Mouse (Mus musculus) intestine, postnatal 0 days (tissue): Measurements from ENCODE around the gene Smg9. TPM values are rescaled to one million over a fixed set of nuclear protein-coding genes. Genes with fewer than 3 reads are reported as not detected.

Experiments used
- ATAC-seq: fragments of 200-750 bp; cut with Nextera tagmentation; 2 replicates; pipeline ENCODE4 v1.8.0; 2017; ENCODE audit warnings: mild to moderate bottlenecking, moderate TSS enrichment, moderate library complexity
- H3K27ac ChIP-seq: fragments of 300-500 bp; sonication (generic); 2 replicates; pipeline ENCODE4 v1.5.1; 2014; ENCODE audit warnings: mild to moderate bottlenecking, low read depth, low read length, moderate library complexity
- H3K27me3 ChIP-seq: fragments of 300-500 bp; sonication (generic); replicated peaks from 2 replicates; pipeline ENCODE4 v1.6.1; 2014; ENCODE audit warnings: low read length, mixed read lengths; ENCODE audit not compliant: control insufficient read depth, insufficient read depth
- H3K36me3 ChIP-seq: fragments of 300-500 bp; sonication (generic); 2 replicates; pipeline ENCODE4 v1.6.1; 2014; ENCODE audit warnings: mild to moderate bottlenecking, moderate library complexity; ENCODE audit not compliant: control insufficient read depth, insufficient read depth
- H3K4me1 ChIP-seq: fragments of 300-500 bp; sonication (generic); replicated peaks from 2 replicates; pipeline ENCODE4 v1.6.1; 2014; ENCODE audit warnings: antibody characterized with exemption, low read length, mixed read lengths; ENCODE audit not compliant: control insufficient read depth, insufficient read depth
- H3K4me2 ChIP-seq: fragments of 300-500 bp; sonication (generic); replicated peaks from 2 replicates; pipeline ENCODE4 v1.6.1; 2014; ENCODE audit warnings: low read depth, mild to moderate bottlenecking, moderate library complexity
- H3K4me3 ChIP-seq: fragments of 300-500 bp; sonication (generic); 2 replicates; pipeline ENCODE4 v1.5.1; 2014; ENCODE audit warnings: low read depth, low read length
- H3K9ac ChIP-seq: fragments of 300-500 bp; sonication (generic); 2 replicates; pipeline ENCODE4 v1.6.1; 2014; ENCODE audit warnings: mild to moderate bottlenecking, low read depth, low read length
- H3K9me3 ChIP-seq: fragments of 300-500 bp; sonication (generic); 2 replicates; pipeline ENCODE4 v1.6.1; 2016; ENCODE audit warnings: mixed run types; ENCODE audit not compliant: control insufficient read depth
- CTCF ChIP-seq: sonication (generic); IDR thresholded peaks from 2 replicates; pipeline ENCODE4 v1.5.1; 2016; ENCODE audit warnings: low read depth, mild to moderate bottlenecking, control low read depth, antibody characterized with exemption, moderate library complexity
- WGBS: fragments of 180-500 bp; shearing (Covaris S2); extraction: QIAGEN DNeasy Blood & Tissue Kit; methylation state at CpG from one replicate; pipeline ENCODE4 v1.1.7; 2014; 5-methylcytosine and 5-hydroxymethylcytosine counted together
- polyA plus RNA-seq: library from polyadenylated mRNA; unstranded; fragments of >200 nt; fragmentation: Nextera tagmentation; extraction: Ambion mirVana; gene quantifications from 2 replicates; pipeline ENCODE4 v1.2.1, GENCODE M21; 2015

Gene Smg9
- polyA plus RNA-seq, 1 experiment from 2014 or later, result 15.1 TPM

GRCm38 (mm10) chr7:24380370-24380769, 19.0 kb upstream of the Smg9 start:
- Histone ChIP-seq H3K27ac (no peak overlapping the region), H3K36me3 (no peaks in the 10 kb centered on the region), H3K27me3 (0 out of 2 replicates have a peak, but pooled peaks cover 5% of the 10 kb centered on the region), H3K4me3 (no peak overlapping the region), H3K9ac (no peak overlapping the region), H3K4me1 (0 out of 2 replicates have a peak, but pooled peaks cover 4% of the 10 kb centered on the region), H3K9me3 (no peaks in the 10 kb centered on the region), H3K4me2 (no peak overlapping the region)
- no peak for TF ChIP-seq CTCF
- 55% methylated on average over 2 of the region's 2 CpGs for WGBS
- ATAC-seq, result no peak

GRCm38 (mm10) chr7:24382730-24383372, 16.6 kb upstream of the Smg9 start:
- 66% methylated on average over 16 of the region's 16 CpGs for WGBS
- H3K4me2 ChIP-seq, result no peak overlapping the region
- H3K36me3 ChIP-seq, result no peaks in the 10 kb centered on the region
- H3K4me1 ChIP-seq, result no peaks in the 10 kb centered on the region
- H3K9me3 ChIP-seq, result no peaks in the 10 kb centered on the region
- ATAC-seq, result no peak
- H3K27ac ChIP-seq, result no peak overlapping the region
- H3K9ac ChIP-seq, result no peak overlapping the region
- TF ChIP-seq CTCF, result no peak
- no peaks in the 10 kb centered on the region for H3K27me3 ChIP-seq
- no peak overlapping the region for H3K4me3 ChIP-seq

- Histone ChIP-seq H3K9me3 (no peaks in the 10 kb centered on the region), H3K36me3 (no peaks in the 10 kb centered on the region), H3K4me2 (no peak overlapping the region), H3K4me1 (no peaks in the 10 kb centered on the region), H3K9ac (no peak overlapping the region), H3K4me3 (no peak overlapping the region), H3K27me3 (no peaks in the 10 kb centered on the region), H3K27ac (no peak overlapping the region)
- no peak for ATAC-seq
- no peak for TF ChIP-seq CTCF
- 61% methylated on average over 6 of the region's 6 CpGs for WGBS
These were observed 15.3 kb upstream of the Smg9 start for GRCm38 (mm10) chr7:24384070-24384469.

GRCm38 (mm10) chr7:24384827-24385226, 14.6 kb upstream of the Smg9 start:
- Histone ChIP-seq H3K4me1 (no peaks in the 10 kb centered on the region), H3K36me3 (no peaks in the 10 kb centered on the region), H3K9ac (no peak overlapping the region), H3K27me3 (no peaks in the 10 kb centered on the region), H3K27ac (no peak overlapping the region), H3K4me2 (no peak overlapping the region), H3K9me3 (no peaks in the 10 kb centered on the region), H3K4me3 (no peak overlapping the region)
- peak; percentile 91 for TF ChIP-seq CTCF
- ATAC-seq, result no peak
- 7% methylated on average over 11 of the region's 11 CpGs for WGBS

- no peaks in the 10 kb centered on the region for H3K36me3 ChIP-seq
- no peaks in the 10 kb centered on the region for H3K9me3 ChIP-seq
- ATAC-seq, result no peak
- no peak overlapping the region for H3K4me3 ChIP-seq
- H3K4me2 ChIP-seq, result no peak overlapping the region
- TF ChIP-seq CTCF, result no peak
- no peaks in the 10 kb centered on the region for H3K4me1 ChIP-seq
- 66% methylated on average over 10 of the region's 10 CpGs for WGBS
- no peaks in the 10 kb centered on the region for H3K27me3 ChIP-seq
- no peak overlapping the region for H3K27ac ChIP-seq
- H3K9ac ChIP-seq, result no peak overlapping the region
These were observed 12.3 kb upstream of the Smg9 start for GRCm38 (mm10) chr7:24387059-24387556.

GRCm38 (mm10) chr7:24389516-24390187, 9.8 kb upstream of the Smg9 start:
- ATAC-seq, result no peak
- TF ChIP-seq CTCF, result no peak
- Histone ChIP-seq H3K36me3 (no peaks in the 10 kb centered on the region), H3K4me3 (no peak overlapping the region), H3K27ac (no peak overlapping the region), H3K4me2 (no peak overlapping the region), H3K9ac (no peak overlapping the region), H3K27me3 (no peaks in the 10 kb centered on the region), H3K9me3 (no peaks in the 10 kb centered on the region), H3K4me1 (no peaks in the 10 kb centered on the region)
- 72% methylated on average over 13 of the region's 13 CpGs for WGBS
